Mouse (Mus musculus) thymus, postnatal 0 days (tissue): ENCODE measurements around the gene Ier5. TPM values are rescaled to one million over a fixed set of nuclear protein-coding genes. Genes with fewer than 3 reads are reported as not detected.

Experiments used
- DNase-seq: peaks from one replicate; pipeline ENCODE4 v3.0.0-alpha.2; 2015; ENCODE audit warnings: low spot score
- polyA plus RNA-seq: library from polyadenylated mRNA; unstranded; fragments of >200 nt; fragmentation: Nextera tagmentation; extraction: Ambion mirVana; gene quantifications from 2 replicates; pipeline ENCODE4 v1.2.1, GENCODE M21; 2015

Ier5 gene
- polyA plus RNA-seq, 1 experiment from 2014 or later: 10.8 TPM

DNA sequence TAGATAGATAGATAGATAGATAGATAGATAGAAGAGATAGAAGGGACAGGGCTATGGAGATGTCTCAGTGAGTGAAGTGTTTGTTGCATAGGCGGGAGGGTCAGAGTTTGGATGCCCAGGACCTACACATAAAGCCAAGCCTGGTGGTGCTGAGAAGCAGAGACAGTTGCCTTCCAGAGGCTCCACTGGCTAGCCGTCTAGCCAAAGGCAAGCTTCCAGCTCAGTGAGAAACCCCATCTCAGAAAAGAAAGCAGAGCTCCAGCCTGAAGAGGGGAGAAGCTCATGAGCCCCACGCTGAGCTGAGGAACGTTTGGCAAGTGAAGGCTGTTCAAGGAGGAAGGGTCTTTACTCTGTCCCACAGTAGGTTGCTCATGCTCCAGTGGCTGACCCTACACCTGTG is 3.2 kb upstream of the Ier5 start:
- no peak for DNase-seq

- DNase-seq: peak; percentile 79
Measured at GRCm38 (mm10) chr1:155098486-155099279, 753 bp downstream of the Ier5 start.

DNA sequence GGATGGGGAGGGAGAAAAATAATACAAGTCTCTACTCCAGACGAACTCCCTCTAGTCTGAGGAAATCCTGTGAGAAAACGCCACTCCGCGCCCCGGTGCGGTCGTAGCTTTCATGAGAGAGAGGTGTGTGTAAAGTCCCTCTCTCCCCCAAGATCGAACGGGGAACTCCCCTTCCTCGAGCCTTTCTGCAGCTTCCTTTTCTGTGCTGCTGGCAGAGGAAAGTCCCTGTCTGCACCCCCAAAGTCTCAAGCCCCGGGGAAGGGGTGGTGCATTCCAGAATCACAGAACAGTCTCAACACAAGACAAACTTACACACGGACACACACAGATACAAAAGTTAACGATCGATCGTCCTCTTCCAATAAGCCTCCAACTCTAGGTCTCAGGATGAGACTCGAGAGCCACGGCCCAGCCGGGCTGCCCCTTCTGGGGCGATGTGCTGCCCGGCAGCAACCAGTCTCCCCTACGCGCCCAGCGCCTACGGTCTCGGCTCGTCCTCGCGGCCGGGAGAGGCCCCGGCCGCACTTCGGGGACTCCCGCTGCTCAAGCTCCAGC is 1.4 kb downstream of the Ier5 start:
- peak; percentile 70 for DNase-seq

DNA sequence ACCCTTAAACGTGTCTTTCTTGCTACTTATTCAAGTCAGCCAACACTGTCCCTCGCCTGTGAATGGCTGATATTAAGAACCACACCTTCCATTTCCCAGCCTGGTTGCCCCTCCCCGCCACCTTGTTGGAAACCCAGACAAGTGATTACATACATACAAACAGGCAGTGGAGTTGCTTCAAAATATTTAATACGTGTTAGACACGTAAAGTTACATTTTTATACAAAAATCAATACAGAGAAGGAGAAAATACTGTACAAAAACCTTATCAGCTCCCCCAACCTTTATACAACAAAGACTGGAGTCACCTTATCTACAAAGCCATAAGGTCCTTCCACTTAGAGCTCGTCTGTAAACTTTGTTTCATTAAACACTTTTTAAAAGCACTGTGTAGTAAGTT is 2.1 kb downstream of the Ier5 start:
- DNase-seq: no peak

DNA sequence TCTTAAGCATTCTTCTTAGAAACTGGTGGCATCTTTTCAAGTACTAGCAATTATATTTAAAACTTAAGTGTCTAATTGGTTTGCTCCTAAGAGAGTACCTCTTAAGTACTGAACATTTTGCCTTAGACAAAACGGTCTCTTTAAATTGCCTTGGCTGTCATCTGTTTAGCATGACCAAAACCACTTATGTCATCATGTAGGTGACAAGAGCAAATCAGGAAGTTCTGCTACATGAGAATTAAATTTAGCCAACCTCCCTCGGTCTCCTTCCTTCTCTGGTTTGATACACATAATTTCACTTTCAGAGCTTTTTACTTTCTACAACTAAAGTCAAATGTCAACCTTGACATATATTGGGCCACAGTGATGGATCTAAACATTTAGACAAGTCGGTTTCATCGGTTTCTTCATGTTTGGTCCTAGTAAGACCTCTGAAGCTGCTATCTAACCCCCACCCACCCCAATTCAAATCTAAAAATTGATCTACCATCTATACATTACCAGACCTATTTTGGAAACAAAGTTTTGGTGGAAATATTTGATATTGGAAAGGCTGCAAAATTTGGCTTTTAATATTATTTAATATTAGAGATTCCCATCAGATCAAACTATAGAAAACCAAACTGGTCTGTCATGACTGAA is 2.7 kb downstream of the Ier5 start:
- no peak for DNase-seq

DNA sequence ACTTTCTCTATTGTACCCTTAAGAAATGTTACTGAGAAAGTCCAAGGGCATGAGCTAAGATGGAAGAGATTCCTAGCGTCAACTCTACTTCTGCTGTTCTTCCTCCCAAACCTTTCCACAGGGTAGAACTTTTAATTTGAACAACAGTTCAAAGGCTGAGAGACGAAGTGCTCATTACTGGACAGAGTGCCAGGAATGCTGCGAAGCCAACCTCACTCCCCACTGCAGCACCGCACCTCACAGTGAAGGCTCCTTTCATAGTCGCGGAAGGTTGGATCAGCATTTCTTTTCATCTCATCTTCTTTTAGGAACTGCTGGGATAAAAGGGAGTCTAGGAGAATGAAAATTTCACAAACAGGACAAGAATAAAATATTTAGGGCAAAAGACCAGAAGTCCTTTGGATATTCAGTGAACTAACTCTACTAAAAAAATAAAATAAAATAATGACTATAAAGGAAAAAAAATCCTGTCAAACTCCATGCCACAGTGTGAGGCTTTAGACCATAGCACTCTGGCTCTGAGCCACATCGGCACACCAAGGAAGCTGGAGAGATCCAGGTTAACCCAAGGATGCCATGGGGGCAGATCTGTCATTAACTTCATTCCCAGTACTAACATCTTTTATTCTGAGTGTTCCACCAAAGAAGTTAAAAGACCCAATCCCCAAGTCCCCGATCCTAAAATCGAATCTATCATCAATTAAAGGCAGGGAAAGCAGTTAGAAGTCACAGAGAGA is 5.3 kb downstream of the Ier5 start:
- no peak for DNase-seq

- DNase-seq: no peak
Measured at GRCm38 (mm10) chr1:155093145-155093791, 6.2 kb downstream of the Ier5 start.

DNA sequence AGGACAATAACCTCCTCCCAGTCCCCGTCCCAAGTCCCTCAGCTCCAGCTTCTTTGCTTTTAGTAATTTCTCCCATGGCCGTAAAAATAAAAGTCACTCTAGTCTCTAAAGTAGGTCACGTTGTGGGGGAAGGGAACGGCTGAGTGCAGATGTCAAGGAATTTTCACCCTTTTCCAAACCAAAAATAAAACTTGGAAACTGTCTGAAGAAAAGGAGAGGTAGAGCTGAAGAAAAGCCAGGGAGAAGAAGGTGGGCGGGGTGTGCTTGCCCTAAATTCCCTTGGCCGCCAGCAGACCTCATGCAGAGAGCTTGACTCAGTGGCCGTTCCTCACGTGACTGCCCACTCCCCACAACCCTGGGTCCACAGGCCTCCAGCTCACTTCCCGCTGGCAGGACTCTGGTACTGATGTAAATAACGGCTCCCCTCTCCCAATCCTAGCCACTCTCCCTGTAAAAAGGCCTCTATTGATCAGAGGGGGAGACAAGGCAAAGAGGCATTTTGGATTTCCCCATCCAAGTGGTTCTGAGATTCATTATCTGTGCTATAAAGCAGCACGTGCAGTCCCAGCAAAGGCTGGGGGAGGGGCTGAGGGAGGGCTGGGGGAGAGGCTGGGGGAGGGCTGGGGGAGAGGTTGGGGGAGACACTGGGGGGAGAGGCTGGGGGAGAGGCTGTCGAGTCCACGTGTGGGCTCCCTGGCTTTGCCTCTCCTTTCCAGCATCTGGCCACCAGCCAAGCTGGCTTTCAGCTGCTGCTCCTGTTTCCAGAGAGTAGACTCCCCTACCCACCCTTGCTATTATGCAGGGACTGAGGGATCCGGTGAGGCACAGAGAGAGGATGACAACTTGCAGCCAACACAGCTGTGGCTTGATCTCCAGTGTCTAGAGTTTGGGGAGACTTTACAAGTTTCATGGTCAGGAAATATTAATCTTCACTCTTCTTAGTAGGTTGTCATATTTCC is 7.3 kb downstream of the Ier5 start:
- DNase-seq: no peak

GRCm38 (mm10) chr1:155091374-155091841 is 8.0 kb downstream of the Ier5 start:
- DNase-seq: no peak

DNA sequence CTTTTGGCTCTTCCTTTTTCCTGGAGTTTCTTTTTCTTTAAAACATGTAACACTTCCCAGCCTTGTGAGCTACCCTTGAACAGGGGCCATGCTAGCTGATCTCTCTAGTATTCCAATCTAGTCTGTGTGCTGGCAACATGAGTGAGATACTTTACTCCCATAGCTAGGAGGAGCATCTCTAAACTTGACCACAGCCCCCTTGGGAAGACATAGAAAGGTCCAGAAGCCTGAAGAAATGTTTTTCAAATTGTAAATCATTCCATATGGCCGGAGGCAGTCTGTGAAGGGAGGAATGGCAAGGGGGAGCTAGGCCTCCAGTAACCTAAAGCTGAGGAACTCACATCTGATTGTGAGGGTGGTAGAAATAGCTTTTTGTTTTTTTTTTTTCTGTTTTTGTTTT is 8.7 kb downstream of the Ier5 start:
- DNase-seq: no peak

DNA sequence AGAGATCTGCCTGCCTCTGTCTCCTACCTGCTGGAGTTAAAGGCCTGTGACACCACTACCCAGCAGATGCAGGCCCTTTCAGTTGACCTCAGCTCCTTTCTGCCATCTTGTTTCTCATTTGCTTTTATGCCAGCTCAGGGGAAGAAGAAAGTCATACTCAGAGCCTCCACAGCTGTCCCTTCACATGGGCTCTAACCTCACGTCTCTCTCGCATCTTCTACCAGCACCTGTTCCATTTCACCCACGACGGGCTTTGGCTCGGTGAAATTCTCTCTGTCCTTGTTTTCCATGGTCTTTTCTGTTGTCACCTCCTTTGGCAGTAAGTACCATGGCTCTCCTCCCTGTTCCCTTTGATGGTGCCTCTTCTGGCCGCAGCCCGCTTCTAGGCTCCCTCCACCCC is 9.1 kb downstream of the Ier5 start:
- DNase-seq: no peak

DNA sequence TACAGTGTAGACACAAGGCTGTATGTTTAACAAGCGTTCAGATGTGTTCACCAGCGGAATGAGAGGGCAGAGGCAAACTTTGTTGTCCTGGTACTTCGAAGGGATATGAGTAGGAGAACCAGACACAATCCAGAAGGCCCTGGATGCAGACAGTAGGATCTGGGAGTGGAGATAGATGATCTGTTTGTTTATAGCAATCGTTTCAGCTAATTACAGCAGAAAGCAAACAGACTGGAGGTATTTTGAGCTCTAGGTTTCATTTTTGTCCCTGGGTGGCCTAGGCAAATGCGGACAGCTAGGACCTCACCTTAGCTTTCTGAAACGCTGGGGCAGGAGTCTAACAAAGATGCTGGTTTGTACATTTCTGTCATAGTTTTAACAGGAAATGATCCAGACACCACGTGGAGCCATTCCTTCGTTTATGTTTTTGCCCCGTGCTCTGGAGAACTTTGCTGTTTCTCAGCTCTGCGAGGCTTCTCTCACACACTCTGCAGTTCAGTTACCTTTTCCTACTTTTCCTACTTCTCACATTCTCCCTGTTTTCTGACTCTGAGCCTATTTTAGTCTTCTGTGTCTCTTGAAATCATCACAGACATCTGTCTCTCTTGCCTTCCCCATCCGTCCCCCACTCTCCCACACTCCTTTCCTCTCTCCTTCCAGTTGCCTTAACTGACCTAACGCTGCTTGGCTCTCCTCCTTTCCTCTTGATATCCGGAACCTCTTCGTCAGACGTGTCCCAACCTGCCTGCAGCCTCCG is 10.4 kb downstream of the Ier5 start:
- no peak for DNase-seq

- no peak for DNase-seq
Measured at GRCm38 (mm10) chr1:155088046-155088445, 11.4 kb downstream of the Ier5 start.

DNA sequence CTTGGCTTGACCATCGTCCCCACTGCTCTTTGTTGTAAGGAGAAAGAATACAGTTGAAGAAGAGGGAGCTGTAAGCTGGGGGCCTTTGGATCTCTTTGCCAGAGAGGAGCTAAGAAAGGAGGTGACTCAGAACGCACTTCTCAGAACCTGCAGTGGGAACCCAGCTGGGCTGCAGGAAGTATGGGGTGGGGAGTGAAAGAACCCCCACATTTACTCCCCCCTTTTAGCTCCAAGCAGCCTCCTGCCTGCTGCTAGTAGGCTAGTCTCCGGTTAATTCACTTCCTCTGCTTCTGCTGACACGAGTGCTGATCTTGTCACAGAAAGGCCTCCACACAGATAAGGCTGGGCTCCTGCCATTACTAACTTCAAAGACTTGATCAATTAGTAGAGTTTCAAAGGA is 12.5 kb downstream of the Ier5 start:
- DNase-seq: peak; percentile 58

- no peak for DNase-seq
Measured at GRCm38 (mm10) chr1:155086416-155086815, 13.0 kb downstream of the Ier5 start.

- DNase-seq: no peak
Measured at GRCm38 (mm10) chr1:155084839-155085238, 14.6 kb downstream of the Ier5 start.

- DNase-seq: peak; percentile 83
Measured at GRCm38 (mm10) chr1:155083271-155084265, 15.9 kb downstream of the Ier5 start.

DNA sequence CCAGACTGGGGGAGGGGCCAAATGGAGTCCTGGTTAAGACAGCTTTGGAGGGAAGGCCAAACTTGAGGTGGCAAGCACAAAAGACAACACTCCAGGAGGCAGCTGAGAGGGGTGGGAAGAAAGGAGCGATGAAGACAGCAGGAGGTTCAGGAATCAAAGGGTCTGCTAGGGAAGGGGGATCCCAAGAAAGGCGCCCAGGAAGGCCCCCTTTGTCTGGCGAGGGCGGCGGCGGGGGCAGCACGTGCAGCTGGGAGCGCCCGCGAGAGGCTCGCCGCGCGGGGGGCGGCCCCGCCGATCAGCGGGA is 16.5 kb downstream of the Ier5 start:
- DNase-seq: peak; percentile 75
